Mouse (Mus musculus): ENCODE data around the gene Rpl31.
A peak's percentile ranks its signal among the peaks of the same experiment; 100 is the strongest.

The Rpl31 gene

GRCm38 (mm10) chr1:39367601-39368266, at the start of gene Rpl31:
Gene Rpl31, plus strand, starts transcription at chr1:39367842.
- DNase-seq (ENCODE audit: low spot score): peak; percentile 95

GRCm38 (mm10) chr1:39317935-39318334, 49.7 kb upstream of the Rpl31 start:
- DNase-seq (ENCODE audit: low spot score): no peak

- peak; percentile 54 for DNase-seq (ENCODE audit: low spot score)
Observed at GRCm38 (mm10) chr1:39318870-39319269, 48.8 kb upstream of the Rpl31 start.

- DNase-seq (ENCODE audit: low spot score): no peak
Observed at GRCm38 (mm10) chr1:39321954-39322353, 45.7 kb upstream of the Rpl31 start.

GRCm38 (mm10) chr1:39325228-39325627, 42.4 kb upstream of the Rpl31 start:
- no peak for DNase-seq (ENCODE audit: low spot score)

- no peak for DNase-seq (ENCODE audit: low spot score)
Observed at GRCm38 (mm10) chr1:39327546-39327945, 40.1 kb upstream of the Rpl31 start.

- DNase-seq (ENCODE audit: low spot score): no peak
Observed at GRCm38 (mm10) chr1:39330857-39331594, 36.6 kb upstream of the Rpl31 start.

- no peak for DNase-seq (ENCODE audit: low spot score)
Observed at GRCm38 (mm10) chr1:39332456-39332855, 35.2 kb upstream of the Rpl31 start.

GRCm38 (mm10) chr1:39335561-39336196, 32.0 kb upstream of the Rpl31 start:
- DNase-seq (ENCODE audit: low spot score): no peak

GRCm38 (mm10) chr1:39336788-39337187, 30.9 kb upstream of the Rpl31 start:
- no peak for DNase-seq (ENCODE audit: low spot score)

- no peak for DNase-seq (ENCODE audit: low spot score)
Observed at GRCm38 (mm10) chr1:39338831-39339230, 28.8 kb upstream of the Rpl31 start.

- DNase-seq (ENCODE audit: low spot score): no peak
Observed at GRCm38 (mm10) chr1:39339455-39339854, 28.2 kb upstream of the Rpl31 start.

GRCm38 (mm10) chr1:39340156-39340555, 27.5 kb upstream of the Rpl31 start:
- no peak for DNase-seq (ENCODE audit: low spot score)

- no peak for DNase-seq (ENCODE audit: low spot score)
Observed at GRCm38 (mm10) chr1:39340647-39341046, 27.0 kb upstream of the Rpl31 start.

- DNase-seq (ENCODE audit: low spot score): no peak
Observed at GRCm38 (mm10) chr1:39341807-39342206, 25.8 kb upstream of the Rpl31 start.

- DNase-seq (ENCODE audit: low spot score): no peak
Observed at GRCm38 (mm10) chr1:39343242-39343641, 24.4 kb upstream of the Rpl31 start.

GRCm38 (mm10) chr1:39344981-39345600, 22.6 kb upstream of the Rpl31 start:
- no peak for DNase-seq (ENCODE audit: low spot score)

- no peak for DNase-seq (ENCODE audit: low spot score)
Observed at GRCm38 (mm10) chr1:39349001-39349400, 18.6 kb upstream of the Rpl31 start.

- no peak for DNase-seq (ENCODE audit: low spot score)
Observed at GRCm38 (mm10) chr1:39349427-39349826, 18.2 kb upstream of the Rpl31 start.

- DNase-seq (ENCODE audit: low spot score): no peak
Observed at GRCm38 (mm10) chr1:39361754-39362514, 5.7 kb upstream of the Rpl31 start.

- DNase-seq (ENCODE audit: low spot score): no peak
Observed at GRCm38 (mm10) chr1:39362515-39362893, 5.1 kb upstream of the Rpl31 start.

GRCm38 (mm10) chr1:39365562-39365961, 2.1 kb upstream of the Rpl31 start:
- no peak for DNase-seq (ENCODE audit: low spot score)
